Mouse (Mus musculus) gastrocnemius, adult 18-20 months (tissue): ENCODE measurements around the gene Iqcd. TPM values are rescaled to one million over a fixed set of nuclear protein-coding genes. Genes with fewer than 3 reads are reported as not detected.

Experiments used
- DNase-seq: peaks from one replicate; pipeline ENCODE4 v3.0.0; 2021; ENCODE audit warnings: low spot score
- total RNA-seq, 2 experiments: library from RNA; stranded (reverse); gene quantifications; 2 replicates each; pipeline ENCODE4 v1.2.3; 2021

Iqcd gene
- total RNA-seq, 2 experiments from 2014 or later: not detected

DNA sequence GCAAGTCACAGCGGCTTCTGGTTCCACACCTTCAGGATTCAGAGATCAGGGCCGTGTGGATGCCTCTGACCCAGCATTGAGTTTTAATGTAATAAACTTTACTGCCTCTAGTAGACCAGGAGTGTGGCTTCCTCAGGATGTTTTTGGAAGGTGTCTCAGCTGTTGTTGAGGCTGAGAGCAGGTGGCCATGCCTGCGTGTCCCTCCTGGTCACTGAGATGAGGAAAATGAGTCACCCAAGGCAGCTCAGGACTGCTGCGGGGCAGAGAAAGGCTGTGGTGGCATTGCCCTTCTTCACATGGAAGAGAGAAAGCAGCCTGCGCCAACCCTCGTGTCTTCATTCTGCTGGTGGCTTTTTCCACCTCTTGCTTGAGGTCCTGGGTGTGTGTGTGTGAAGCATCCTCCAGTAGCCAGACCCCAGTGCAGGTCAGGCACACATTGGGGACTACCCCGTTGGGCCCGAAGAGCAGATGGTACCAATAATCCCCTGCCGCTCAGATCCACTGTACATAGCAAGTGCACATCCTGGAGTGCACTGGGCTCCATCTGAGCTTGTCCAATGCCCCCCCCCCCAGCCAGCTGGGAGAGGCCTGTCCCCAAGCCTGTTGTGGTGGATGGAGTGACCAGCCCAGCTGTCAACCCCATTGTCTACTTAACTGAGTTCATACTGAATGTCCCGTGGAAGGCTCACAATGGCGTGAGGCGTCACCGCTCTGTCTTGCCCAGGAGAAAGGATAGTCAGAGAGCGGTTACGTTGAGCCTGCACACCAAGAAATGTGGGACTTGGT is 38.9 kb downstream of the Iqcd start:
- no peak for DNase-seq

DNA sequence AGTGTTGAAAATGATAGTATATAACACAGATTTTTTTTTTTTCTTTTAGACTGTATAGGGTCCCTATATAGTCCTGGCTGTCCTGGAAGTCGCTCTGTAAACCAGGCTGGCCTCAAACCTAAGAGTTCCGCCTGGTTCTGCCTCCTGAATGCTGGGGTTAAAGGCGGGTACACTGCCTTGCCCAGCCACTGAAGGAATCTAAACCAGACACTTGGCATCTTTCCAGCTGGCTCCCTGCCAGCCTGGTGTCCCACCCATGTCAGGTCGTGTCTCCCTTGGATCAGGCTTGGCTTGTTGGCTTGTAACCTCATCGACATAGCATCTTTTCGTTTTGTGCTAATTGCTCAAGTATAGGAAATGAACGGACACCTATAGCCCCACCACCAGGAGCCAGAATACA is 39.8 kb downstream of the Iqcd start:
- no peak for DNase-seq

DNA sequence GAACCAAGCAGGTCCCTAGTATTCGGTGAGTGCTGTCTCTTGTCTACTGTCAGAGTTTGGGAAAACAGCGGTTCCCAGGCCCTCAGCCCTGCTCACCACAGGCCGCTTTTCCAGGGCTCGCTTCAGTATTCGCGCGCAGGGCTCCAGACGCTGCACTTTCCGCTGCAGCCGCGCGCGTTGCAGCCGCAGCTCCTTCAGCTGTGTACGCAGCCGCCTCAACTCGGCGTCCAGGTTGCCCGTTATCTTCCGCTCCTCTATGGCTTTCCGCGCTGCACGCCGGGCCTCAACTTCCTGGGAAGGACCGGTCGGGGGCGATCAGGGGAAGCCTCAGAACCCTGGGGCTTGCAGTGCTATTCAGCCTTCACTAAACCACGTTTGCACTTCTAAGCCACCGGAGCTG is 42.3 kb downstream of the Iqcd start:
- DNase-seq: no peak

DNA sequence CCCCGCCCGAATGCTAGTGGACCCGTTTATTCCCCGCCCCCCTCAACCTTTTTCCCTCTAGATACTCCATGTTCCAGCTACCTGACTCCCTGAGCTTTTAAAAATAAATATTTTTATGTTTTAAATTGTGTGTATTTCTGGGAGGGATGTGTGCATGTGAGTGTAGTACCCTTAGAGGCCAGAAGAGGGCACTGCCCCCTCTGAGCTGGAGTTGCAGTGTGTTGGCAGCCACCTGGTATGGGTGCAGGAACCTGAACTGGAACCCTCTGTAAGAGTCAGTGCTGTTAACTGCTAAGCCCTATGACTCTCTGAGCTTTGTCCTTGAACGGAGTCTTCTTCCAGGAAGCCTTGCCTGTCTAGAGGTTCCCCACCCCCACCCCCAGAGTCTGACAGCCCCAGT is 43.1 kb downstream of the Iqcd start:
- DNase-seq: no peak

DNA sequence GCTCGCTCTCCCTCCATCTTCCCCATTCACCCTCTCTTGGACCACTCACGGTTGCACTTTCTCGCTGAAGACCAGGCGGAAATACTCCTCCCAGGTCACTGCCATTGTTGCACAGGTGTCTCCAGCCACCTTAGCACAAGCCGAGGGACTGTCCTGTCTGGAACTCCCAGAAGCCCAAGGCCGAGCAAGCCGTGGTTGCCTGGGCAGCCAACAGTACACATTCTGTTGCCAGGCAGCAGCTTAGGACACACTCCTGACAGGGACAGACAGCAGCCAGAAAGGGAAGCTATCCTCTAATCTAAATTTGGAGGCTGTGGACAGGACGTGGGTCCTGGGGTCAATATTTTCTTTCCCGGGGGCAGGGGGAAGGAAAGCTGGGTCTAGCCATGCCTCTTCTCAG is 45.3 kb downstream of the Iqcd start, which contains the start of gene Cfap73:
Gene Cfap73 (minus strand): TSS at position 105 of the 400 bp plus-strand sequence.
- DNase-seq: no peak

DNA sequence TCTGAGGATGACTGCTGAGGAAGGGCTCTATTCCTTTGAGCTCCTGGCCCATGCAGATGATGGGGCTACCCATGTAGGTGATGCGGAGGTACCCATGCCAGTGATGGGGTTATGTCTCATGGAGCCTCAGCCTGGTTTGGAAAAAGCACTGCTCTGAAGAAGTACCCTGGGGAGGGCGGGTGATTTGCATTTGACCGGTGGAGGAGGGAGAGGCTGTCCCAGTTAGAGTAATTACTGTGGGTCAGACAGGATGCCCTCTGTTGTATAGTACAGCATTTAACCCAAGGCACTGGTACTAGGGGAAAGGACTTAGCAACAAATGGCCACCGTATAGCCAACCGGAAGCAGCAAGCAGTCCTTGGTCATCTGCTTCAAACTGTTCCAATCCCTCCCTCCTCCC is 46.0 kb downstream of the Iqcd start:
- no peak for DNase-seq

DNA sequence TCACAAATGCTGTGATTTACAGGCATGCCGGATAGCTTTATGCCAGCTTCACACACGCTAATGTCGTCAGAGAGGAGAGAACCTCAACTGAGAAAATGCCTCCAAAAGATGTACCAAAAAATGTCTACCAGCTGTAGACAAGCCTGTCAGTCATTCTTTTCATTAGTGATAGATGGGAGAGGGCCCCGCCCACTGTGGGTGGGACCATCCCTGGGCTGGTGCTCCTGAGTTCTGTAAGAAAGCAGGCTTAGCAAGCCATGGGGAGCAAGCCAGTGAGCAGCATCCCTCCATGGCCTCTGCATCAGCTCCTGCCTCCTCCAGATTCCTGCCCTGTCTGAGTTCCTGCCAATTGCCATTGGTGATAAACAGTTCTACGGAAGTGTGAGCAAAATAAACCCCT is 46.8 kb downstream of the Iqcd start:
- no peak for DNase-seq

DNA sequence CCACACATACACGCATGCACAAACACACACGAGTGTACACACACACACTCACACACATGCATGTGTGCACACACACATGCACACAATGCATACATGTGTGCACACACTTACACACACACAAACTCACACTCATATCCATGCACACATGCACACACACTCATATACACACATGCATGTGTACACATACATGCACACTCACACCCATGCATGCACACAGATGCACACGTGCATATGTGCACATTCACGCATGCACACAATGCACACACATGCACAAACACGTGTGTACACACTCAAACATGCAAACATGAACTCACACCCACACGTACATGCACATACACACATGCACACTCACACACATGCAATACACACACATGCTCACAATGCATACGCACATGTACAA is 51.3 kb downstream of the Iqcd start:
- no peak for DNase-seq

DNA sequence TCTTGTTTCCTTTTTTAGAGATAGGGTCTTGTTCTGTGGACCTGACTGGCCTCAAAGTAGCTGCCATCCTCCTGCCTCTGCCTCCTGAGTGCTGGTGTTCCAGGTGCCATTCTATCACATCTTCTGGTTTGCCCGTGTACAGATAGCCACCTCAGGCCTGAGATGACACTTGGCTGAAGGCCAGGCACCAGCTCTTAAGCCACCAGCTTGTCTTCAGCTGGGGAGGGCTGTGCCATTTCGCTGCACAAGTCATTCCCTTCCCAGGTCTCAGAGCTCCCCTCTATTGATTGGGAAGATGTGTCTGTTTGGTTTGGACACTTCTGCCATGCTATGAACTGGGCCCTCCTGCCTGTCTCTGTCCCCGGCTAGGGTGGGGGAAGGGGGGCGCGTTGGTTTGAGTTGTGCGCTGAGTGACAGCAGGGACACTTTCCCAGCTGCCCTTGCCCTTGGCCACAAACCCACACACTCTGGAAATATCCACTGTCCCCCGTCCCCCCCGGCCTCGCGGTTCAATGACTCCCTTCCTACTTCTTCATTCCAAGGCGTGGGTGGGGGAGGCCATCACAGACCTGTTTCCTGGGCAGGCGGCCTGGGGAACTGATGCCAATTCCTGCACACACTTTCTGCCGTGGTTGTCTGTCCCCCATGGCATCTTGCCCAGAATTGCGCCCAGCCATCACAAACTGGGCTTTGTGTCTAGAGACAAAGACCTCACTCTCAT is 54.7 kb downstream of the Iqcd start:
- DNase-seq: no peak

DNA sequence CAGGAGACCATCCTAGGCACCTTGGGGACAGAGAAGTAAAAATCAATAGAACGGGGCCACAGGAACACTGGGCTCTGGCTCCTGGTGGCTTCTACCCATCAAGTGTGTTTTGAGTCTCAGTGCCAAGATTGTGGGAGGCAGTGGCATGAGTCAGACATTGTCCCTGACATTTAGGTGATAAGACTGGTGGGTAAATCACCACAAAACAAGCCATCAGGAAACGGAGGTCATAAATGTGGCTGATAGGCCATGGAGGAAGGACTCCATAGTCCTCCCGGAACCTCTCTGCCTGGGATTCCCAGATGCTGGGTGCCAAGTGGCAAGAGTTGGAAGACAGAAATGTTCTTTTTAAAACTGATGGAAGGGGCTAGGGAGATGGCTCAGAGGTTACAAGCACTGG is 55.4 kb downstream of the Iqcd start:
- DNase-seq: no peak

DNA sequence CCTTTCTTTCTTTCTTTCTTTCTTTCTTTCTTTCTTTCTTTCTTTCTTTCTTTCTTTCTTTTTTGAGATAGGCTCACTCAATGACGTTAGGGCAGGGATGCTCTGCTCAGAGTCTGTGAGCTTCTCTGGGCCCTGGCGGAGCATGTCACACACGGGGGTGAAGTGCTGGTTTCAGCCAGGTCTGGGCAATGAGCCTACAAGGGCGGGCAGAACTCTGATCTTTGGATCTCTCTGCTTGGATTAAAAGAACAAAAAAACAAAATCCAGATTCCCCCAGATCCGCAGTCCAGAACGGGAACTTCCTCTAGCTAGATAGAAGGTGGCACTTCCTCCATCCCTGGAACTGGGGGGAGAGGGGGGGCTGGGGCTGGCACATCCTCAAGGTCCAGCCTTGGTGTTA is 57.0 kb downstream of the Iqcd start:
- DNase-seq: no peak

DNA sequence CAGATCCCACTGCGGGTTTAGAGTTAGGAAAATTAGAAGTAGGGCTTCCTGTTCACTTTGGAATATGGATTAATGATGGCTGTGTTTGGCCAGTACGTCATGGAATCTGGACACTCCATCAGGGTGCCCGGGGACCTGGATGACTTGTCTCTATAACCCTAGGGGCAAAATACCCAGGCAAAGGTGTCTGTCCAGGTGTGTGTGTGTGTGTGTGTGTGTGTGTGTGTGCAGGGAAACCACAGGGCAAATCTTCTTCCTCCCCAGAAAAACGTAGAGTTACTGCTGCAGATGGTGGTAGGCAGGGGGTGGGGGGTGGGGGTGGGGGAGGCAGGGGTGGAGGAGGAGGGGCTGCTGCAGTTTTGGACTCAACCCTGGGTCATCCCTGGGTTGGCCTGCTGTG is 58.5 kb downstream of the Iqcd start:
- no peak for DNase-seq

DNA sequence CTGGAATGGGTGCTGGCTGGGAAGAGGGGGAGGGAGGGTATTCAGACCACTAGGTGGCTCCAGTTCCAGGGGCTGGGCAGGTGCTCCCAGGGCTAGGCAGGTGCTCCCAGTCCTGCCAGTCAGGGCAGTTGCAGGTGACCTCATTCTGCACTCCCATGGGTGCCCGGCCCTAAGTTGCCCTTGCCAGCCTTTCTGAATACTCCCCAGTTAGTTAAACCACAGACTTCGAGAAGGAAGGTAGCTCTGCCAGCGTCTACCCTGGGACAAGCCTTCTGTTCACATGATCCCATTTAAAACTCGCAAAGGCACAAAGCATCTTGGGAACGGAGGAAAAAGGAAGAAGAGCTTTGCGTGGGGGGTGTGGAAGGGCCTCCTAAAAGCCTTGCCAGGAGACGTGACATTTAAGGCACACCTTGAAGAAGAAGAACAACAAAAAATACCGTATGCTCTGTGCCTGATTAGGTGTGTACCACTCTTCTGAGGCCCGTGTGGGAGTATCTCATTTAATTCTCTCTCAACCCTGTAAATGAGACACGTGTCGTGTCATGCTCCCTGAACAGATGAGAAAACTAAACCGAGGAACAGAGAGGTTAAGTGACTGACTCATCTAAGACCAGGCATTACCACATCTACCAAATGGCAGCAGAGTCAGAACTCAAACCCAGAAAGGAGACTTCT is 59.1 kb downstream of the Iqcd start:
- DNase-seq: no peak

DNA sequence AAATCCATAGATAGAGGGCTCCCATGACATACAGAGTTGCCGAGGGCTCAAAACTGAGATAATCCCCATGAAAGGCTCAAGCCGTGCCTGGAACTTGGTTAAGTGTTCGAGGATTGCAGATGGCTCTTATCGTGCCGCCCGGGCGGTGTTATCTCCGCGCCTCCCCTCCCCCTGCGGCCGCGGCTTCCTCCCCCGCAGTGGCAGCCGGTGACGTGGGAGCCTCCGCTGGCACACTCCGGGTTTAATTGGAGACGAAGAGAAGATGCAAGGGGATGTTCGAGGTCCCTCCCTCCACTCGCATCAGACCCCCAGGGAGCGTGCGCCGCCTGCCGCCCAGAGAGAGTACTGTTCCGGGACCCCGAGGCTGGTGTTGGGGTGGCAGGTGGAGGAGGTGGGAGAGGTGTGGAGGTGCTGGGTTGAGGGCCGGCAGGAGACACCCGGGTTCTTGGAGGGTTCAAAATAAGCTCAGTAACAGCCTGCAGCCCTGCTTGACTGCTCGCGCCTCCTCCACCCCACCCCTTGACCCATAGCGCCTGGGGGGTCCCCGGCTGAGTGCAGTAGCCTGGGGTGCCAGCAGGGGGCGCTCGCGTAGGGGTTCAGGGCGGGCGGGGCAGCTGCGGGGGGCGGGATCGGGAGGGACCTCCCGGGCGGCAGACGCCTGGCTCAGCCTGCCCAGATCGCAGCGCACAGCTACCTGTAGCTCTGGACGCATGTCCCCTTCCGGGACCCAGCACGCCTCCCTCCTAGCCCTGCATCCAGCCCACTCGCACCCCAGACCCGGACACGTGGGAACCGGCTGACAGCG is 60.0 kb downstream of the Iqcd start, which contains the start of gene Rasal1:
Gene Rasal1 (plus strand): TSS at position 244 of the 805 bp plus-strand sequence.
- no peak for DNase-seq

DNA sequence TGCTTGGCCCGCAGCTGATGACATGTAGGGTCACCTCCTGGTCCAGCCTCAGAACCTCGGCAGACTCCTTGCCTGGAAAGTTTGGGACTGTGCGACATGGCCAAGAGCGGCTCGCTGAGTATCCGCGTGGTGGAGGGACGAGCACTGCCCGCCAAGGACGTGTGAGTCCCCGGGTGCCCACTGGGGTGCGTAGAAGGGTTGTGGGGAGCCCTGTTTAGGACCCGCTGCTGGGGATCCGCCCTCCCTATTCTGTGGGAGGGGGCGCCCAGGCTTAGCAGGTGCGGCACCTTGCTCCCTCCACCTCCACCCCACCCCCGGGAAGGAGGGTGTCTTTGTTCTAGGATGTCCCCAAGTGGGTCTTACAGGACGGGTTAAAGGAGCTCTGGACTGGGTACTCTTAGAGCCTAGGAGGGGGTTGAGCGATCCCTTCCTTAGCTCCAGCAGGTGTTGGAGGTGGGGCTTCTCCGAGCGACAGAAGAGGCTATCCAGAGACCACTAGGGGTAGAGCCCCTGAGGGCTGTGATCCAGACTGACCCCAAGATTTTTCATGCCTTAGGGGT is 60.6 kb downstream of the Iqcd start:
- DNase-seq: no peak

DNA sequence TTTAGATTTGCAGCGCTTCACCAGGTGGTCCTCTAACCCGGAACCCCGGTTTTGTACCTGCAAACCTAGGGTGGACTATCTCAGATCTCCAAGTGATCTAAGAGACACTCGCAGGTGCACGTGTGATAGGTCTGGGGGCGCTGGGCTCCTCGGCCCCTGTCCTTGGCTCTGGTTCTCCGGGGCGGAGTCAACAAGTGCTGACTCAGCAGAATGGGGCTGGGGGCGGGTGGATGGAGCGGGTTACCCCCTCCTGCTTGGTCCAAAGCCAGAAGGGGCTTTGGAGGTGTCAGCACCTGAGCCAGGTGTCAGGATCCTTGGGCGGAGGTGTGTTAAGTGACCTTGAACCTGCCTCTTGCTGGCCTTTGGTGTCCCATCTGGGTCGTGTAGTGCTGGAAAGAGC is 61.1 kb downstream of the Iqcd start:
- DNase-seq: no peak

DNA sequence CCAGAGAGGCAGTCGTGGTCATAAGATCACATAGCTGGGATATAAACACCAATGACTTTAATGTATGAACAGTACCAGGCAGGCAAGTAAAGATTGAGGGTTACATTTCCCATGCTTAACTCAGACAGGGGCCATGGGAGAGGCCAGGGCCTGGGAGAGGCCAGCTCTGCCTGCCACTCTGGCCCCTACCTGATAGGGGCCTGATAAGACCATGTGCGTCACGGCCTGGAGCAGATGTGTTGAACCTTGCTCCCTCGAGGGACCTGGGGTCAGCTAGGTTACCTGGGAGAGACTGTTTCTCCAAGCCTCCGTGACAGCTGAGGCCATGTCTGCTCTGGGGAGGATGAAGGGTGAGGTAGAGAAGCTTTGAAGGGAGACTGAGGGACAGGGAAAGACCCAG is 62.4 kb downstream of the Iqcd start:
- no peak for DNase-seq

DNA sequence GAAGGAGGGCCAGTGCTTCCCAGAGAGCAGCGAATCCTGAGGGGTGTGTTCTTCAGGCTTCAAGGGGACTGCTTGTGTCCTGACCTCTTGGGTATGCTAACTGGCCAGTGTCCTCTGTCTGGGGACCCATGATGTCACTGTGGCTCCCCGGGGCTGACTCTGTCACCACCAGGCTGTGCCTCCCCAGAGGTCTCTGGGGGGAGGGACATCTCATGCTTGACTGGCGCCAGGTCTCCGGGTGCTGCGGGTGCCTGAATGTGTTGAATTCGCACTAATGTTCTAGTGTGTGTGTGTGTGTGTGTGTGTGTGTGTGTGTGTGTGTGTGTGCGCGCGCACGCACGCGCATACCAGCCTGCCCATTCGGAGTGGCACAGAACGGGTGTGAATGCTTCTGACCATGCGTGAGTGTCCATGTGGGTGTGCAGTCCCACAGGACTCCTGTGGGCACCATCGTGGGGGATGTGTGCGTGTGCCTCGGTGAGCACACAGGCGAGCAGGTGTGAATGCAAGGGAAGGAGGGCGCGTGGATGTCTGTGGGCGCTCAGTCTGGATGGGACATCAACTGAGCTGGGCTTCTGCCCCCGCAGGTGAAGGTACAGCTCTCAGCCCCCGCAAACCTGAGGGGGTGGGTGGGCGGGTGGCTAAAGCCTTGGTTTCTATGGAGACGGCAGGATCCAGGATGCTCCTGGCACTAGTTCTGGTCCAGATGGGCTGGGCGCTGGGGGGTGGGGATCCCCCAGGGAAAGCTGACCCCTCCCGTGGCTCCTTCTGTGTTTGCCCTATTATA is 64.3 kb downstream of the Iqcd start:
- no peak for DNase-seq

DNA sequence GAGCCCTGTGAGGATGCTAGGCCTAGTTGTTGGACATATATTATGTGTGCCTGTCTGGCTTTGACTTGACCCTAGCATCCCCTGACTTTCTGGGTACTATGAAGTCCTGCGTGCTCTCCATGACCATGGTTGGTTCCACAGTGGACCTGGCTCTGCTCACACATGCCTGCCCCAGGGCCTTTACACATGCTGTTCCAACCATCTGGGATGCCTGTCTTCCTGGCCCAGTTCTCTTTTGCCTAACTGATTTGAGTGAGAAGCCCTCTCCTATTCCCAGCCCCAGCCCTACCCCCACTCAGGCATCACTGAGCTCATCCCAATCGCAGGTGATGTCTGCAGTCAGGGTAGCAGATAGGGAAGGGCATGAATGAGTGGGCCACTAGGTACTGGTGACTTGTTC is 65.1 kb downstream of the Iqcd start:
- no peak for DNase-seq

DNA sequence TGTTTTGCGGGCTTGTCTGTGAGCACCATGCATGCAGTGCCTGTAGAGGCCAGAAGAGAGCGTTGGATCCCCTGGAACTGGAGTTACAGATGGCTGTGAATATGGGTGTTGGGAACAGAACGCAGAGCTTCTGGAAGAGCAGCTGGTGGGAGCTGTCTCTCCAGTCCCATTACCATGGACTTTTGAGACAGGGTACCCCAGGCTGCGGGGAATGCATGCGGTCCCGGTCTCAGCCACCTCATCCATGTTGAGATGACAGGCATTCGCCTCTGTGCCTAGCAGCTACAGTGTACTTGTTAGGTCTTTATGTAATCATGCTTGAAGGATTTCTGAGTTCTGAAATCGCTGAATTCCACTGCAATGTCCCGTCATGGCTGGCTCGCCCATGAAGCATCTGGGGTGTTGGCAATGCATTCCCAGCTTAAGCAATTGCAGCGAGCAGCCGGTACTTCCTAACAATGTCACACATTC is 67.5 kb downstream of the Iqcd start:
- no peak for DNase-seq
